Mouse (Mus musculus) lung, adult 2 months (tissue): ENCODE measurements around the gene Psmd3.

Source experiments
- CTCF ChIP-seq: fragments of 200-500 bp; IDR thresholded peaks from 2 replicates; pipeline ENCODE4 v1.5.1; 2011; ENCODE audit warnings: mild to moderate bottlenecking, low read length, control low read depth; ENCODE audit not compliant: insufficient read depth
- POLR2A ChIP-seq: fragments of 200-500 bp; IDR thresholded peaks from 2 replicates; pipeline ENCODE4 v1.6.1; 2011; ENCODE audit warnings: low read depth, mild to moderate bottlenecking, control low read depth, low read length, borderline replicate concordance; ENCODE audit errors: extremely low read depth

GRCm38 (mm10) chr11:98736176-98736575, 53.8 kb downstream of the Psmd3 start:
- TF ChIP-seq CTCF (no peak), POLR2A (no peak)
